Mouse (Mus musculus) myocyte (in vitro differentiated cells): ENCODE data around the gene Pttg1. TPM values are rescaled to one million over a fixed set of nuclear protein-coding genes. Genes with fewer than 3 reads are reported as not detected.

Experiments used
- H3K27me3 ChIP-seq: one replicate; pipeline ENCODE4 v1.6.1; 2011; ENCODE audit not compliant: control insufficient read depth, insufficient read depth, insufficient read length
- H3K36me3 ChIP-seq: one replicate; pipeline ENCODE4 v1.6.1; 2011; ENCODE audit not compliant: control insufficient read depth, insufficient read depth
- H3K4me2 ChIP-seq: one replicate; pipeline ENCODE4 v1.6.1; 2011; ENCODE audit warnings: low read depth, control low read depth
- H3K4me3 ChIP-seq: one replicate; pipeline ENCODE4 v1.5.1; 2011; ENCODE audit warnings: mild to moderate bottlenecking, control low read depth, moderate library complexity
- H3K79me2 ChIP-seq: one replicate; pipeline ENCODE4 v1.6.1; 2011; ENCODE audit not compliant: control insufficient read depth, insufficient read depth
- H3ac ChIP-seq: one replicate; pipeline ENCODE4 v1.6.1; 2011; ENCODE audit not compliant: control insufficient read depth, insufficient read length
- CEBPB ChIP-seq: IDR thresholded peaks from 2 replicates; pipeline ENCODE4 v1.6.1; 2011; ENCODE audit warnings: mild to moderate bottlenecking, moderate library complexity; ENCODE audit not compliant: poor library complexity, insufficient read depth, severe bottlenecking
- E2F4 ChIP-seq: IDR thresholded peaks from one replicate; pipeline ENCODE4 v1.6.1; 2011; ENCODE audit warnings: mild to moderate bottlenecking, control low read depth, moderate library complexity; ENCODE audit not compliant: insufficient read depth
- MAX ChIP-seq: IDR thresholded peaks from one replicate; pipeline ENCODE4 v1.6.1; 2011; ENCODE audit warnings: low read depth, mild to moderate bottlenecking, control low read depth
- MYOD1 ChIP-seq, 3 experiments: IDR thresholded peaks; one replicate each; pipeline ENCODE4 v1.6.1; 2011; ENCODE audit warnings: control low read depth in 2 of 3, low read depth in 2 of 3, mild to moderate bottlenecking in 2 of 3, moderate library complexity in 1 of 3; ENCODE audit not compliant: insufficient read length in 2 of 3, control insufficient read depth in 1 of 3
- MYOG ChIP-seq, 3 experiments: IDR thresholded peaks; one replicate each; pipeline ENCODE4 v1.6.1; 2011; ENCODE audit warnings: control low read depth in 2 of 3, low read depth in 2 of 3, mild to moderate bottlenecking in 2 of 3; ENCODE audit not compliant: insufficient read length in 2 of 3, control insufficient read depth in 1 of 3, insufficient read depth in 1 of 3
- POLR2A ChIP-seq: IDR thresholded peaks from one replicate; pipeline ENCODE4 v1.6.1; 2011; ENCODE audit warnings: low read depth, mild to moderate bottlenecking, control low read depth, moderate library complexity; ENCODE audit not compliant: insufficient read length
- POLR2AphosphoS2 ChIP-seq: IDR thresholded peaks from one replicate; pipeline ENCODE4 v1.6.1; 2011; ENCODE audit warnings: low read depth, control low read depth; ENCODE audit not compliant: insufficient read length
- REST ChIP-seq: IDR thresholded peaks from one replicate; pipeline ENCODE4 v1.6.1; 2011; ENCODE audit warnings: mild to moderate bottlenecking, control low read depth, moderate library complexity; ENCODE audit not compliant: insufficient read depth, insufficient read length
- SRF ChIP-seq: IDR thresholded peaks from one replicate; pipeline ENCODE4 v1.6.1; 2011; ENCODE audit warnings: low read depth; ENCODE audit not compliant: control insufficient read depth, insufficient read length
- TCF12 ChIP-seq: IDR thresholded peaks from one replicate; pipeline ENCODE4 v1.6.1; 2011; ENCODE audit warnings: mild to moderate bottlenecking, control low read depth; ENCODE audit not compliant: poor library complexity, insufficient read depth, severe bottlenecking
- TCF3 ChIP-seq: IDR thresholded peaks from one replicate; pipeline ENCODE4 v1.6.1; 2011; ENCODE audit warnings: low read depth, control low read depth; ENCODE audit not compliant: insufficient read length
- USF1 ChIP-seq: IDR thresholded peaks from one replicate; pipeline ENCODE4 v1.6.1; 2011; ENCODE audit warnings: low read depth, mild to moderate bottlenecking, control low read depth, moderate library complexity
- polyA plus RNA-seq: library from polyadenylated mRNA; unstranded; fragments of >200 nt; fragmentation: generic; extraction: Trizol; gene quantifications from one replicate; pipeline ENCODE4 v1.2.1, GENCODE M21; 2012; ENCODE audit warnings: missing spikeins

Gene Pttg1
- polyA plus RNA-seq, 1 experiment = 105 TPM

DNA sequence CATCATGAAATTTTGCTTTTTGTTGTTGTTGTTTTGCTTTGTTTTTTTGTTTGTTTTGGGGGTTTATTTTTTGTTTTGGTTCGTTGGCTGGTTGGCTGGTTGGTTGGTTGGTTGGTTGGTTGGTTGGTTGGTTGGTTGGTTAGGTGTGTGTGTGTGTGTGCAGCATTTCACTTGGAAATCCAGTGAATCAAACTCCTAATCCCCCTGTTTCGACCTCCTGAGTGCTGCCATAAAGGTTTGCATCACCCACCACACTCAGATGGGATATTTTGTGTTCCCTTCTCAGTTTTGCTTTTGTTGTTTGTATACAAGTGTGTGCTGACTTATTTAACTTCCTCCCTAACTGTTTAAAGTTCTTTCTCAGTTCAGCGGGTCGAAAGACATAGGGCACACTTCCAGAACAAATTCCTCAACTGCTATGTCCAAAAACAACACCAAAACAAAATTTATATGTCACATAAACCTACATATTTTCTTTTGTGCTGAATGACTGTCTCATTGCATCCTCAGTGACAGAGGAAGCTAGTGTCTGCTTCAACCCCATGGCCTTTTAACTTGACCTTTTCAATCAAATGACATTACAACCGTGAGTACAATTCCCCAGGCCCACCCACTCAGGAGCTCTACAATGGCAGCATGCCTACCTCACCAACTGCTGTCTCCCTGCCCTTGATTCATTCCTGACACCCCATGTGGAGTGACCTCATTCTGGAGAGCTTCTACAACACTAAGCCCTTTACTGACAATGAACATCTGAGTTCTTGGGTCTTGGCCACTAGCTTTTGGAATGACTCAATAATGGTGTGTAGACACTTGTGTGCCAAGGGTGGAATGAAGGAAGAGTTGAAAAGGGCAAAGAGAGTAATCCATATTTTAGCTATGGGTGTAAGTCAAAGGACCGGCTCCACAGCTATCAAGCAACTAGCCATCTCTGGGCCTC is 45.1 kb upstream of the Pttg1 start:
- TF ChIP-seq POLR2AphosphoS2 (no peak), REST (no peak), USF1 (no peak), MAX (no peak), CEBPB (no peak), TCF3 (no peak), SRF (no peak), MYOD1 (IDR thresholded peaks at IDR 0.05; ENCODE audit: control insufficient read depth in 1 of 3, insufficient read length in 2 of 3, low read depth in 2 of 3) (no peak), POLR2A (no peak), E2F4 (no peak), MYOG (IDR thresholded peaks at IDR 0.05; ENCODE audit: control insufficient read depth in 1 of 3, insufficient read depth in 1 of 3, insufficient read length in 2 of 3, low read depth in 2 of 3) (no peak), TCF12 (no peak)
- H3K36me3 ChIP-seq = no peaks in the 10 kb centered on the region
- no peak overlapping the region for H3K4me3 ChIP-seq
- H3K27me3 ChIP-seq = no peaks in the 10 kb centered on the region
- H3K79me2 ChIP-seq = no peaks in the 10 kb centered on the region
- H3K4me2 ChIP-seq = no peak overlapping the region
- no peak overlapping the region for H3ac ChIP-seq

DNA sequence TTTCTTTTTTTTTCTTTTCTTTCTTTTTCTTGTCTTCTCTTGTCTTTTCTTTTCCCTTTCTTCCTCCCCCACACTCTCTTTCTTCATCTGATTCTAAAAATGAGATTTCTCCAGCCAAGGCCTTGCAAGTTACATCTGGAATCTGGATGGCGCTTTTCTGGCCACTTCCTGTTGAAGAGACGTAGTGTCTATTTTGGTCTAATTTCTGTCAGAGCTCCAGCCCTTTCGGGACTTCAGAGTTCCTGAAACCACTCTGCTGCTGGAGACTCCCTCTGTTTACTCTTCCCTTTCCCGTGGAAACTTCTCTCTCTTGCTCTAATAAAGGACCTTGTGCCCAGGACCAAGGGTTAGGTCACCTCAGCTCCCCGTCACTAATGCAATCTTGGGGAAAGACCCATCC is 44.1 kb upstream of the Pttg1 start:
- H3ac ChIP-seq = no peak overlapping the region
- no peaks in the 10 kb centered on the region for H3K27me3 ChIP-seq
- peak overlapping the region; percentile 15 for H3K4me2 ChIP-seq
- no peaks in the 10 kb centered on the region for H3K79me2 ChIP-seq
- no peaks in the 10 kb centered on the region for H3K36me3 ChIP-seq
- no peak overlapping the region for H3K4me3 ChIP-seq
- TF ChIP-seq TCF12 (no peak), MYOG (IDR thresholded peaks at IDR 0.05; ENCODE audit: control insufficient read depth in 1 of 3, insufficient read depth in 1 of 3, insufficient read length in 2 of 3, low read depth in 2 of 3) (no peak), TCF3 (no peak), POLR2AphosphoS2 (no peak), REST (no peak), POLR2A (no peak), MAX (no peak), USF1 (no peak), E2F4 (no peak), SRF (no peak), CEBPB (no peak), MYOD1 (IDR thresholded peaks at IDR 0.05; ENCODE audit: control insufficient read depth in 1 of 3, insufficient read length in 2 of 3, low read depth in 2 of 3) (no peak)

DNA sequence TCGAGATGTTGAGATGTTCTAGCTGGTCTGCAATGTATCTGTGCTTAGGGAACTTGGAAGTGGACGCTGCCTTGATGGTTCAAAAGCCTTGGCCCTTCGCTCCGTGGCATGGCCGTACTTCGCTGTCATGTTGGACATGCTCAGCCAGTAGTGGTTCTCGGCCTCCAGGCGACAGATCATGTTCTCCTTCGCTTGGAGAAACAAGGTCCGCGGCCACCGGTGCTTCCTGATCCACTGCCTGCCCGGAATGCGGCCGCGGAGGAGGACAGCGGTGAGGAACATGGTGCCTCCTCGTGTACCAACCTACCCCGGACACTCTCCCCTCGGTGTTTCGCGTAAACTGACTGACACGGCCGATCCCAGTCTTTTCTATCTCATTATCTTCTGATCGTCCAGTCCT is 37.2 kb upstream of the Pttg1 start:
- Histone ChIP-seq H3K4me2 (no peak overlapping the region), H3K79me2 (no peaks in the 10 kb centered on the region), H3K27me3 (no peaks in the 10 kb centered on the region), H3K4me3 (no peak overlapping the region), H3ac (no peak overlapping the region), H3K36me3 (no peaks in the 10 kb centered on the region)
- TF ChIP-seq SRF (no peak), POLR2A (no peak), POLR2AphosphoS2 (no peak), CEBPB (no peak), TCF3 (no peak), REST (no peak), E2F4 (no peak), USF1 (no peak), TCF12 (no peak), MYOG (IDR thresholded peaks at IDR 0.05; ENCODE audit: control insufficient read depth in 1 of 3, insufficient read depth in 1 of 3, insufficient read length in 2 of 3, low read depth in 2 of 3) (no peak), MYOD1 (IDR thresholded peaks at IDR 0.05; ENCODE audit: control insufficient read depth in 1 of 3, insufficient read length in 2 of 3, low read depth in 2 of 3) (no peak), MAX (no peak)

DNA sequence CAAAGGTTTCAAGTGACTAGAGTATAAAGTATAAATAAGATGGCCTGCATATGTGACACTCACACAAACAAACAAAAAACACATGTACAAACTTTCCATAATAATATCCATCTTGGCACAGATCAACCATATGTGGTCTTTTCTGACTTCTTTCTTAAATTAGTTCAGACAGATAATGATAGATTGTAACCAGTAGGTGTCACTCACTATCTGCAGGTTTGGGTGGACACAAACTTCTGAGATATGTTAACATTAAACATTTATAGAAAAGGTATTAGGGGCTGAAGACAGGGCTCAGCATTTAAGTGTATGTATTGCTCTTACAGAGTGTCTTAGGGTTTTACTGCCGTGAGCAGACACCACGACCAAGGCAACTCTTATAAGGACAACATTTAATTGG is 26.2 kb upstream of the Pttg1 start:
- TF ChIP-seq CEBPB (no peak), TCF12 (no peak), TCF3 (no peak), REST (no peak), E2F4 (no peak), MYOG (IDR thresholded peaks at IDR 0.05; ENCODE audit: control insufficient read depth in 1 of 3, insufficient read depth in 1 of 3, insufficient read length in 2 of 3, low read depth in 2 of 3) (no peak), SRF (no peak), MYOD1 (IDR thresholded peaks at IDR 0.05; ENCODE audit: control insufficient read depth in 1 of 3, insufficient read length in 2 of 3, low read depth in 2 of 3) (no peak), USF1 (no peak), POLR2A (no peak), MAX (no peak), POLR2AphosphoS2 (no peak)
- Histone ChIP-seq H3K4me2 (no peak overlapping the region), H3ac (no peak overlapping the region)

More for the DNA sequence above, 26.2 kb upstream of the Pttg1 start:
- H3K79me2 ChIP-seq = no peaks in the 10 kb centered on the region
- peaks cover 15% of the 10 kb centered on the region for H3K27me3 ChIP-seq
- H3K4me3 ChIP-seq = no peak overlapping the region
- peaks cover under 1% of the 10 kb centered on the region for H3K36me3 ChIP-seq
